Mouse (Mus musculus): ENCODE measurements around the gene Mfsd12.

The Mfsd12 gene

GRCm38 (mm10) chr10:81379809-81380378 lies 22.6 kb downstream of the Mfsd12 start:
- in situ Hi-C loops (cut with MboI, MseI), result no loop called here

GRCm38 (mm10) chr10:81382039-81382438 lies 24.7 kb downstream of the Mfsd12 start:
- in situ Hi-C loops (cut with MboI, MseI), result no loop called here

GRCm38 (mm10) chr10:81383802-81384604 lies 26.7 kb downstream of the Mfsd12 start, which contains the start of the genes Dohh and Gm48551:
Gene Dohh (plus strand): TSS chr10:81384428.
Gene Gm48551 (plus strand): TSS chr10:81384466.
- in situ Hi-C loops (cut with MboI, MseI), result no loop called here

DNA sequence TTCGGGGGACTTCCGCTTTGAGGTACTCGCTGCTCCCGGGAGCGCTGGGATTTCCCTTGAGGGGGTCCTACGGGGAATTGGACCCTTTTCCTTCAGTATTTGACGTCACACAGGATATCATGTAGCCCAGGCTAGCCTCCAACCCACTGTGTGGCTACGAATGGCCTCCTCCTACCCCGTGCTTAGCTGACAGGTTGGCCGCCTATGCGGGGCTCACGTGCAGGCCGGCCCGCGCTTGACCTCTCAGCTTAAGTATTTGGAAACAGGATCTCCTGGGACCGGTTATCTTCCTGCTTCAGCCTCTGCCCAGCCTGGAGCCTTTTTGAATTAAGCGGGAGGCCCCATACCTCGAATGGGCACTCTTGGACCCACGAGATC lies 27.3 kb downstream of the Mfsd12 start:
- in situ Hi-C loops (cut with MboI, MseI), result no loop called here

GRCm38 (mm10) chr10:81385603-81386306 lies 28.5 kb downstream of the Mfsd12 start:
- in situ Hi-C loops (cut with MboI, MseI), result no loop called here

DNA sequence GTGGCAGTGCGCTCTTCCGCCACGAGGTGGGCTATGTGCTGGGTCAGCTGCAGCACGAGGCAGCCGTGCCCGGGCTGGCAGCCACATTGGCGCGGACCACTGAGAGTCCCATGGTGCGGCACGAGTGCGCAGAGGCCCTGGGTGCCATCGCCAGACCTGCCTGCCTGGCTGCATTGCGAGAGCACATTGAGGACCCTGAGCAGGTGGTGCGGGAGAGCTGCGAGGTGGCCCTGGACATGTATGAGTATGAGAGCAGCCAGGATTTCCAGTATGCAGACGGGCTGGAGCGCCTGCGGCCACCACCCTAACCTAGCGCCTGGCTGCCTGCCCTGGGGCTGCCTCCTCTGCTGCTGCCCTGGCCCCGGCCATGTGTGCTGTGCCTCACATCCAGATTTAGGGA lies 30.4 kb downstream of the Mfsd12 start:
- in situ Hi-C loops (cut with MboI, MseI), result no loop called here

DNA sequence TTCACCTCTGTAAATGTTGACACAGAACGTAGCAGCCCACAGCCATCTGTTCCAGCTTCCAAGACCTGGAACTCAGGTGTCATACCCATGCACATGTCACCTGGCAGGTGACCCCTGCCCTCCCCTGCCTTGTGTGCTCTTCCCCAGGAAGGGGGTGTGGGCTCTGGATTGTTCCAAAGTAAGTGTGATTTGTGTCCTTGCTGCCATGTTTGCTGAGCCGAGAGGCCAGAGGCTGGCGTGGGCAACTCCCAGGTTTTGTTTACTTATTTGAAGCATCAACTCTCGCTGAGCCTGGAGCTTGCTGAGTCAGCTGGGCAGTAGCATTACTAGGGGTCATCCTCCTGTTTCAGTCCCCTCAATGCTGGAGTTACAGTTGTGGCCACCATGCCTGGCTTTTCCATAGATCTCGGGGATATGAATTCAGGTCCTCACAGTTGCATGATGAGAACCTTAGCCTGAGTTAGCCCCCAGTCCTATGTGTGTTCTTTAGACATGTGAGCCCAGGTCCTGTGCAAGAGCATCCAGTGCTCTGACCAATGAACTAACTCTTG lies 31.3 kb downstream of the Mfsd12 start, which contains the start of gene Gm48552:
TSS of gene Gm48552 (plus strand) at position 501 of the 551 bp plus-strand sequence.
- in situ Hi-C loops (cut with MboI, MseI), result no loop called here

DNA sequence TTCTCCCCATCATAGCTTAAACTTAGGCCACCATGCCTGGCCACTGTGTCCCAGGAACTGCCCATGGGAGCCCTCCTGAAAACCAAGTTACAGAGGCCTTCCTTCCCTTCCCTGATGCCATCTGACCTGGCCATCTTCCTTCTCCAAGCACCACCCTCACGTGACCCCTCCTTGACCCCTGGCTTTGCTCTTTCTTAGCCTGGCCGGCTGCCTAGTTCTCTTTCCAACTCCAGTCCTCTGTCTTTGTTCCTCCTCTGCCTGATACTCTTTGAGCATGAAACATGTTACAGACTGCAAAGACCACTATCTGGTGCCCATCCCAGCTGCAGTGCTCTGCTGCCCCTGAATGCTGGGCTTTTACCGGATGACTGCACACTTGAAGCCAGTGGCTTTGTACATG lies 32.1 kb downstream of the Mfsd12 start:
- in situ Hi-C loops (cut with MboI, MseI), result no loop called here

DNA sequence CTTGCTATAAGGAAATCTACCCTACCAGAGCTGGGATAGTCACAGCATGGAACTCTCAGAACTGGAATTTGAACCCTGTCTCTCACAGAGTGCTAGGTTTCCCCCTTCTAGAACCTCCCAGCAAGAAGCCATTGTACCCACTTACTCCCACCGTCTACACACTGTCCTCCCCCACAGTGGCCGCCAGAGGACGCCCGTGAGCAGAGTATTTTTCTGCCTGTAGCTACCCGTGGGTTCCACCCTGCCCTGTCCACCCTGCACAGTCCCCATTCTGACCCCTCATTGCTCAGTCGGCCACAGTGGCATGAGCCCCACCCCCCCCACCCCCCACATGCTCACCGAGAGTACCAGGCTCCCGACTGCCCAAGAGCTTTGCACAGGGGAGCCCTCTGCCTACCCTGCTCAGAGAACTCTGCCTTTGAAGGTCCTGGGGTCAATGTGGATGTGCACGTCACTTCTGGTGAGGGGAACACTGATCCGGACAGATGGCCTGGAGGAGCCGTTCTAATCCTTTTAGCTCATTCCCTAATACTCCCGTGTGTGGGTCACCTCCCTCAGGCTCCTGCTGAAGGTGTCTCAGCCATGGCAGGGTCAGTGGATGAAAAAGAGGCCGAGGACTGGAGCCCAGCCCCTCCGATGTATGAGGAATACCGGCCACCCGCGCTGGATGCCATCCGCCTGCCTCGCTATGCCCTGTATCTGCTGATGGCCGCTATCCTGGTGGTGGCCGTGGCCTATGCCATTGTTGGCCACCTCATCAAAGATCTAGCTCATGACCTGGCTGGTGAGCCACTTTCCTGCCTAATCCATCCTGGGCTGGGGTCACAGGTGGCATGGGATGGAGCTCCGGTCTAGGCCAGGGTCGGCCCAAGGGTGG lies 32.7 kb downstream of the Mfsd12 start:
- in situ Hi-C loops (cut with MboI, MseI), result no loop called here

GRCm38 (mm10) chr10:81390678-81390965 lies 33.3 kb downstream of the Mfsd12 start:
- in situ Hi-C loops (cut with MboI, MseI), result no loop called here

- in situ Hi-C loops (cut with MboI, MseI), result no loop called here
These were observed 35.0 kb downstream of the Mfsd12 start for GRCm38 (mm10) chr10:81392270-81392669.

DNA sequence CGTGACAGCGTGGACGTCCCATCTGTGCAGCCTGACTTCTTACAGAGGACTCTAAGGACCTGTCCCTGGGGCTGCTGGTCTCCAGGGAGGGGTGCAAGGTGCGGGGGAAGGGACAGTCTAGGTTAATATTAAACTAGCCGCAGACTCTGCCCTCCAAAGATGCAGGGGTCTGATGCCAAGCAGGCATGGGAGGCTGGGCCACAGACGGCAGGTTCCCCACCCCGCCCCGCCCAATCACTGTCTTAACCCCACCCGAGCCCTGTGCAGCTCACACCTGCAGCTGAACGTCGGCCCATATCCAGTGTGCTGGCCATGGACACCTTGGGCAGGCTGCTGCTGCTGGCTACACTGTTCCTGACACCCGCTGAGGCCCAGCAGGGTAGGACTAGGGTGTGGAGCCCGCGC lies 35.5 kb downstream of the Mfsd12 start, which contains the start of gene Smim24:
TSS of gene Smim24 (plus strand) at position 271 of the 405 bp plus-strand sequence.
- in situ Hi-C loops (cut with MboI, MseI), result no loop called here

GRCm38 (mm10) chr10:81393456-81394063 lies 36.3 kb downstream of the Mfsd12 start:
- in situ Hi-C loops (cut with MboI, MseI), result no loop called here

GRCm38 (mm10) chr10:81395127-81395526 lies 37.8 kb downstream of the Mfsd12 start:
- in situ Hi-C loops (cut with MboI, MseI), result loop anchor here (5.0 kb wide), 1 partner anchor 137 kb away; no protein-coding TSS in a partner anchor

- in situ Hi-C loops (cut with MboI, MseI), result loop anchor here (5.0 kb wide), 1 partner anchor 136 kb away; no protein-coding TSS in a partner anchor
These were observed 38.6 kb downstream of the Mfsd12 start for GRCm38 (mm10) chr10:81395865-81396264.

- in situ Hi-C loops (cut with MboI, MseI), result loop anchor here (5.0 kb wide), 1 partner anchor 136 kb away; no protein-coding TSS in a partner anchor
These were observed 39.5 kb downstream of the Mfsd12 start for GRCm38 (mm10) chr10:81396749-81397148.

GRCm38 (mm10) chr10:81399296-81399695 lies 42.0 kb downstream of the Mfsd12 start:
- in situ Hi-C loops (cut with MboI, MseI), result loop anchor here (5.0 kb wide), 1 partner anchor 133 kb away; no protein-coding TSS in a partner anchor

DNA sequence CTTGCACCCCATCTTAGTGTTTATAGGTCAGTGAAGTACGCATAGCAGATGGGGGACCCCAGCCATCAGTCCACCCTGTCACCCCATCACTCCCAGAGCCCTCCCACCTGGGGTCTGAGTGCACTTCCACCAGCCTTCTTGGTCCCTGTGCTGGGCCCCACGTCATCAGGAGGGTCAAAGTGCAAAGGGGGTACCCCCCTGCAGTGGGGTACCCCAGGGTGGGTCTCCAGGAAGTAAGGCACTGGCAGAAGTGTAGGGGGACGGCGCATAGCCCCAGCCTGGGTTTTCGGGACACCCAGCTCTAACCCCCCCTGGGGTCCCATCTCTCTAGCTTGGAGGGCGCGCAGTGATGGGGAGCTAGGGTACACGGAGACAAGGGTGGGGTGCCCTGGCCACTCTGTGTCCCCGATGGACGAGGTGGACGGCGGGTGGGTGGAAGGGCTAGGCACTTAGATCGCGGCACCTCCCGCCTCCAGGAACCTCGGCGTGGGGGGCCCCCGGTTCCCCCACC lies 42.6 kb downstream of the Mfsd12 start:
- in situ Hi-C loops (cut with MboI, MseI), result loop anchor here (5.0 kb wide), 1 partner anchor 132 kb away; no protein-coding TSS in a partner anchor

DNA sequence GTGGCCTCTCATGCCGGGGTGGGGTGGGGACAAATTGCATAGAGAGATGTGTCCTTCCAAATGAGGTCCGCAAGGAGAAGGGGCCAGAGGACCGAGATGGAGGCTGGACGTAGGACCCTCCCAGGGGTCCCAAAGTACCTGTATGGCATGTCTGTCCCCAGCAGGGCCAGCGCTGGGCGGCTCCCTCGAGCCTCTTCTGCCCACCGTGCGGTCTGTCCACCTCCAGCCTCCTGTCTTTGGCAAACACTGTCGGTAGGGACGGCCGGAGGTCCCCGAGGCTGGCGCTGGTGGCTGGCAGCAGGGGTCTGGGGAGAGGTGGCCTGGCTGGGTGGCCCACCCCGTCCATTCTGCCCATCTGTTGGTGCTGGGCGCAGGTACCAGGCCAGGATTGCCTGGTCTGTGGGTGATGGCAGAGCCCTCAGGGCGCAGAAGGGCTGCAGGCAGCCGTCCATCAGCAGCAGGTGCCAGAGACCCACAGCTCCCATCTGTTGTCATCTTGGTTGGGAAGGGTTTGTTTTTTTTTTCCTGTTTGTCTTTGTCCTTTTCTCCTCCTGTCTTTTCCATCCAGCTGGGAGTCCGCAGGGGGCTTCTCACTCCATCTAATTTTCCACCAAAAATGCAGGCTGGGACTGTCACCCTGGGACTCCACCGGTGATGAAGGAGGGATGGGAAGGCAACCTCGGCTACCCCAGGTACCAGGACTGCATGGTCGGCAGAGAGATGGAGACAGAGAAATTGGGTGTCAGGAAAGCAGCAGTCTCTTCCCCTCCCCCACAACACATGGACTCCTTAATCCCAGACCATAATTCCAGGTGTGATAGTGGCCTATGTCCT lies 43.3 kb downstream of the Mfsd12 start:
- in situ Hi-C loops (cut with MboI, MseI), result no loop called here

GRCm38 (mm10) chr10:81401205-81401520 lies 43.9 kb downstream of the Mfsd12 start:
- in situ Hi-C loops (cut with MboI, MseI), result no loop called here

Data from T-helper 2 cell (primary cell).